Mouse (Mus musculus) heart, adult 2 months (tissue): ENCODE data around the gene Tmem209. TPM values are rescaled to one million over a fixed set of nuclear protein-coding genes. Genes with fewer than 3 reads are reported as not detected.
A peak's percentile ranks its signal among the peaks of the same experiment; 100 is the strongest.

Experiments used
- DNase-seq, 2 experiments: peaks; one replicate each; pipeline ENCODE4 v3.0.0; 2021
- H3K27ac ChIP-seq: fragments of 200-600 bp; 2 replicates; pipeline ENCODE4 v1.8.1; 2022
- H3K27me3 ChIP-seq: fragments of 200-500 bp; 2 replicates; pipeline ENCODE4 v1.6.1; 2012; ENCODE audit warnings: mild to moderate bottlenecking, low read length, inconsistent platforms, mixed read lengths; ENCODE audit not compliant: control insufficient read depth, insufficient read depth
- H3K36me3 ChIP-seq: fragments of 200-500 bp; 2 replicates; pipeline ENCODE4 v1.6.1; 2012; ENCODE audit warnings: low read length, inconsistent platforms; ENCODE audit not compliant: control insufficient read depth, insufficient read depth
- H3K4me1 ChIP-seq: fragments of 200-500 bp; 2 replicates; pipeline ENCODE4 v1.6.1; 2011; ENCODE audit warnings: low read length; ENCODE audit not compliant: control insufficient read depth, insufficient read depth
- H3K4me3 ChIP-seq: fragments of 200-600 bp; 2 replicates; pipeline ENCODE4 v1.8.1; 2022
- H3K79me2 ChIP-seq: fragments of 200-500 bp; replicated peaks from 2 replicates; pipeline ENCODE4 v1.6.1; 2012; ENCODE audit warnings: mild to moderate bottlenecking, inconsistent platforms, low read length, moderate library complexity, mixed read lengths; ENCODE audit not compliant: control insufficient read depth, insufficient read depth
- H3K9ac ChIP-seq: fragments of 200-500 bp; 2 replicates; pipeline ENCODE4 v1.6.1; 2012; ENCODE audit warnings: low read depth, mild to moderate bottlenecking, control low read depth, inconsistent platforms, low read length, mixed read lengths
- CTCF ChIP-seq: fragments of 200-600 bp; IDR thresholded peaks from 2 replicates; pipeline ENCODE4 v1.8.1; 2022; ENCODE audit warnings: antibody characterized with exemption, mild to moderate bottlenecking, moderate library complexity
- EP300 ChIP-seq: fragments of 200-500 bp; IDR thresholded peaks from 2 replicates; pipeline ENCODE4 v1.6.1; 2011; ENCODE audit warnings: low read depth, low read length, control low read depth; ENCODE audit not compliant: insufficient read depth
- POLR2A ChIP-seq: fragments of 200-500 bp; IDR thresholded peaks from 2 replicates; pipeline ENCODE4 v1.6.1; 2011; ENCODE audit warnings: mild to moderate bottlenecking, low read depth, low read length, control low read depth; ENCODE audit not compliant: insufficient read depth
- WGBS: fragments of 180-500 bp; shearing (Covaris S2); methylation state at CpG from one replicate; pipeline ENCODE4 v1.1.7; 2018; 5-methylcytosine and 5-hydroxymethylcytosine counted together
- intact Hi-C: fragments of 180-260 bp; cut with DNase I; formaldehyde crosslinking; loops from one replicate; pipeline ENCODE4 v1.15.1; 2025
- long read RNA-seq: library from polyadenylated mRNA; stranded (forward); transcript quantifications from one replicate; pipeline ENCODE4 v2.0.0, GENCODE M21; 2021
- polyA plus RNA-seq: library from polyadenylated mRNA; depleted of rRNA; stranded (reverse); fragments of >200 nt; gene quantifications from 2 replicates; pipeline ENCODE4 v1.2.3, GENCODE M21; 2012; rRNA removed
- total RNA-seq, 2 experiments: library from RNA; stranded (reverse); gene quantifications; 2 replicates each; pipeline ENCODE4 v1.2.3; 2021

Tmem209 gene
- total RNA-seq (1 to 10 TPM; 6.3 to 7.5 TPM), polyA plus RNA-seq (15.9 and 32.9 TPM in 2 replicates)
- long read RNA-seq, partial matches to known transcripts, result 0 of 3 reads
- long read RNA-seq, other reads (novel, unspliced or antisense), result 1 of 3 reads

GRCm38 (mm10) chr6:30509265-30510239 lies at the start of gene Tmem209, which contains the start of gene Ssmem1:
Gene Tmem209 (minus strand): TSS chr6:30509783.
Gene Ssmem1 (plus strand): TSS chr6:30509849.
- no peaks in the 10 kb centered on the region for H3K36me3 ChIP-seq
- intact Hi-C loops, result no loop called here
- no peaks in the 10 kb centered on the region for H3K27me3 ChIP-seq
- WGBS, result under 1% methylated on average over 37 of the region's 37 CpGs
- H3K4me1 ChIP-seq, result no peaks in the 10 kb centered on the region
- peak within 1 kb of the TSS; percentile 71 for H3K4me3 ChIP-seq
- H3K79me2 ChIP-seq, result no peaks in the 10 kb centered on the region
- H3K9ac ChIP-seq, result peak within 1 kb of the TSS; percentile 74
- peak within 1 kb of the TSS; percentile 88 for H3K27ac ChIP-seq
- peak; percentile 99 for DNase-seq
- TF ChIP-seq POLR2A (peak; percentile 99), EP300 (peak; percentile 68), CTCF (no peak)

- Histone ChIP-seq H3K4me3 (no peak overlapping the region), H3K36me3 (no peaks in the 10 kb centered on the region), H3K4me1 (no peaks in the 10 kb centered on the region; the same call in 1 of the 2 replicates), H3K27me3 (no peaks in the 10 kb centered on the region), H3K79me2 (no peaks in the 10 kb centered on the region), H3K9ac (no peak overlapping the region), H3K27ac (no peak overlapping the region)
- TF ChIP-seq CTCF (no peak), POLR2A (no peak), EP300 (no peak)
- 10% methylated on average over 8 of the region's 9 CpGs for WGBS
- intact Hi-C loops, result no loop called here
- peak; percentile 57 to 68 for DNase-seq
Measured at GRCm38 (mm10) chr6:30556080-30556479, 46.5 kb upstream of the Tmem209 start.

- TF ChIP-seq POLR2A, result no peak
- TF ChIP-seq CTCF, result no peak
- no peak for TF ChIP-seq EP300
- Histone ChIP-seq H3K79me2 (no peaks in the 10 kb centered on the region), H3K4me1 (no peaks in the 10 kb centered on the region; the same call in 1 of the 2 replicates), H3K36me3 (no peaks in the 10 kb centered on the region), H3K27me3 (no peaks in the 10 kb centered on the region), H3K4me3 (no peak overlapping the region), H3K27ac (no peak overlapping the region), H3K9ac (no peak overlapping the region)
- DNase-seq, result no peak
- 83% methylated on average over 5 of the region's 5 CpGs for WGBS
- intact Hi-C loops, result no loop called here
Measured at GRCm38 (mm10) chr6:30554621-30555170, 45.1 kb upstream of the Tmem209 start.

- intact Hi-C loops, result no loop called here
- Histone ChIP-seq H3K36me3 (no peaks in the 10 kb centered on the region), H3K4me1 (no peaks in the 10 kb centered on the region; the same call in 1 of the 2 replicates), H3K27me3 (no peaks in the 10 kb centered on the region), H3K27ac (no peak overlapping the region), H3K79me2 (no peaks in the 10 kb centered on the region), H3K9ac (no peak overlapping the region), H3K4me3 (no peak overlapping the region)
- TF ChIP-seq EP300, result no peak
- no peak for TF ChIP-seq CTCF
- no peak for TF ChIP-seq POLR2A
- no peak for DNase-seq
- 89% methylated on average over 5 of the region's 5 CpGs for WGBS
Measured at GRCm38 (mm10) chr6:30554092-30554491, 44.5 kb upstream of the Tmem209 start.

- TF ChIP-seq EP300 (no peak), CTCF (no peak), POLR2A (no peak)
- Histone ChIP-seq H3K4me1 (no peaks in the 10 kb centered on the region; the same call in 1 of the 2 replicates), H3K36me3 (no peaks in the 10 kb centered on the region), H3K27ac (no peak overlapping the region), H3K27me3 (no peaks in the 10 kb centered on the region), H3K9ac (no peak overlapping the region), H3K79me2 (no peaks in the 10 kb centered on the region), H3K4me3 (no peak overlapping the region)
- DNase-seq, result no peak
- WGBS, result 84% methylated on average over 7 of the region's 7 CpGs
- intact Hi-C loops, result no loop called here
Measured at GRCm38 (mm10) chr6:30553381-30554010, 43.9 kb upstream of the Tmem209 start.
